ENCODE assay signal across 9 mouse cellular contexts in genomic region chr13:65310849-65311248, GRCm38 (mm10). TPM values are rescaled to one million over a fixed set of nuclear protein-coding genes. Genes with fewer than 3 reads are reported as not detected.
DNase-seq lines count a peak whose midpoint lies in the region; ATAC-seq and TF ChIP-seq lines count a peak whose summit lies in the region.
"Not testable (repeated sequence)": the region's sequence is repeated elsewhere in the genome, so short reads cannot be mapped to it uniquely, and the experiment has no call there.
"Had no signal": no experiment of that assay in that cellular context is flagged by ENCODE, and none has a peak within 500 bp of the region (broad histone marks: within the 10 kb centered on the region; RNA-seq: fewer than 3 reads in every experiment).

No protein-coding gene starts in this region.

- not testable (repeated sequence) for ATAC-seq in intestine, embryonic 15.5 days; limb, embryonic 11.5 days (ENCODE audit: insufficient number of reproducible peaks, low FRiP score, low TSS enrichment, low read depth)
- ATAC-seq in megakaryocyte progenitor cell, adult 5-6 weeks (replicated peaks; ENCODE audit: poor library complexity), result peak; percentile 72; the same call in 1 of the 2 replicates

- H3K9ac ChIP-seq in heart, adult 2 months (ENCODE audit: low read depth, low read length); intestine, embryonic 15.5 days; limb, embryonic 11.5 days (ENCODE audit: low read length): not testable (repeated sequence)

- not testable (repeated sequence) for TF ChIP-seq POLR2A in heart, adult 2 months (IDR thresholded peaks at IDR 0.05; ENCODE audit: insufficient read depth, low read depth, low read length)

- H3K4me1 ChIP-seq in heart, adult 2 months (ENCODE audit: control insufficient read depth, insufficient read depth, low read length); intestine, embryonic 15.5 days (replicated peaks); limb, embryonic 11.5 days (ENCODE audit: control insufficient read depth, insufficient read depth, low read length): not testable (repeated sequence)

- H3K36me3 ChIP-seq in heart, adult 2 months (ENCODE audit: control insufficient read depth, insufficient read depth, low read length); intestine, embryonic 15.5 days; limb, embryonic 11.5 days (ENCODE audit: control insufficient read depth, insufficient read depth, low read length): not testable (repeated sequence)

- H3K4me2 ChIP-seq in intestine, embryonic 15.5 days (replicated peaks), result peak overlapping the region; percentile 51
- H3K4me2 ChIP-seq in limb, embryonic 11.5 days (ENCODE audit: low read depth, severe bottlenecking), result peak overlapping the region; percentile 22

- TF ChIP-seq EP300 in heart, adult 2 months (IDR thresholded peaks at IDR 0.05; ENCODE audit: insufficient read depth, low read depth, low read length), result not testable (repeated sequence)

- not testable (repeated sequence) for H3K27me3 ChIP-seq in heart, adult 2 months (ENCODE audit: control insufficient read depth, insufficient read depth, low read length); intestine, embryonic 15.5 days (replicated peaks); limb, embryonic 11.5 days (ENCODE audit: control insufficient read depth, insufficient read depth, low read length)

- not testable (repeated sequence) for H3K9me3 ChIP-seq in intestine, embryonic 15.5 days; limb, embryonic 11.5 days (ENCODE audit: control insufficient read depth, low read length)

- H3K4me3 ChIP-seq in heart, adult 2 months, result peak overlapping the region; percentile 30; the same call in 1 of the 2 replicates
- peak overlapping the region; percentile 22 for H3K4me3 ChIP-seq in intestine, embryonic 15.5 days (replicated peaks)
- not testable (repeated sequence) for H3K4me3 ChIP-seq in limb, embryonic 11.5 days (ENCODE audit: low read depth, low read length)

- DNase-seq in adrenal gland, postnatal 10 days, result peak; percentile 60
- DNase-seq in embryo, embryonic 10.5 days (ENCODE audit: low spot score), result peak; percentile 42
- DNase-seq in heart, adult 2 months, result peak; percentile 23 to 39
- DNase-seq in limb, embryonic 11.5 days (ENCODE audit: low spot score), result peak; percentile 45
- peak; percentile 24 to 33 for DNase-seq in right cerebral cortex, postnatal 10 days (ENCODE audit: low spot score in 2 of 2)

- peak; percentile 79 for TF ChIP-seq CTCF in heart, adult 2 months (IDR thresholded peaks at IDR 0.05)

- H3K79me2 ChIP-seq in heart, adult 2 months (replicated peaks; ENCODE audit: control insufficient read depth, insufficient read depth, low read length), result not testable (repeated sequence)

- intact Hi-C loops in heart, adult 2 months (cut with DNase I), result loop anchor here (1.0 to 5.0 kb wide), 2 partner anchors 135 to 869 kb away; no protein-coding TSS in a partner anchor

- 33% methylated on average over 12 of the region's 12 CpGs for WGBS in heart, adult 2 months
- WGBS in intestine, embryonic 15.5 days, result 36% methylated on average over 12 of the region's 12 CpGs
- WGBS in limb, embryonic 11.5 days, result 35% methylated on average over 12 of the region's 12 CpGs

- H3K27ac ChIP-seq in heart, adult 2 months; intestine, embryonic 15.5 days; limb, embryonic 11.5 days (replicated peaks; ENCODE audit: low read depth, low read length): not testable (repeated sequence)

RNA-seq across cellular contexts. Expression of gene Zfp369, which starts 32.2 kb away (rescaled TPM):
- 10 to 100 TPM; 21.1 to 29.3 TPM for total RNA-seq in adrenal gland, postnatal 10 days (2021)
- 10 to 100 TPM; 21.2 to 23.3 TPM for total RNA-seq in heart, adult 2 months (2021)
- polyA plus RNA-seq in heart, adult 2 months (2012; rRNA removed), result 11.0 and 18.6 TPM in 2 replicates
- 8.1 and 9.4 TPM in 2 replicates for polyA plus RNA-seq in intestine, embryonic 15.5 days (2015; fragmentation: Nextera tagmentation; extraction: Ambion mirVana)
- polyA plus RNA-seq in limb, embryonic 11.5 days (2014; fragmentation: Nextera tagmentation; extraction: Ambion mirVana), result 19.7 and 23.0 TPM in 2 replicates
- total RNA-seq in megakaryocyte progenitor cell, adult 5-6 weeks (2015), result 29.4 and 32.7 TPM in 2 replicates
- 45.5 and 53.2 TPM in 2 replicates for total RNA-seq in megakaryocyte progenitor cell, adult 5-6 weeks (2017)

RNA-seq across cellular contexts. Expression of gene Gm10775, which starts 51.5 kb away (rescaled TPM):
- not detected for total RNA-seq in adrenal gland, postnatal 10 days (2021)
- total RNA-seq in heart, adult 2 months (2021), result not detected
- not detected in 2 replicates for polyA plus RNA-seq in heart, adult 2 months (2012; rRNA removed)
- polyA plus RNA-seq in intestine, embryonic 15.5 days (2015; fragmentation: Nextera tagmentation; extraction: Ambion mirVana), result not detected in 2 replicates
- not detected in 2 replicates for polyA plus RNA-seq in limb, embryonic 11.5 days (2014; fragmentation: Nextera tagmentation; extraction: Ambion mirVana)
- not detected in 2 replicates for total RNA-seq in megakaryocyte progenitor cell, adult 5-6 weeks (2015)
- not detected in 2 replicates for total RNA-seq in megakaryocyte progenitor cell, adult 5-6 weeks (2017)
- polyA plus RNA-seq: forebrain, embryonic 11.5 days; small intestine, adult 2 months had no signal
